Mouse (Mus musculus): ENCODE measurements at regions not wholly inside any gene's neighbourhood (a gene's known extent, or its start where the extent isn't known, plus 50 kb on each side); places are given as distances from the start of the nearest gene placed in this dataset.

GRCm38 (mm10) chr5:115790436-115790835 is 54.6 kb upstream of the Cit start:
- peak; percentile 59 to 63 for DNase-seq

Data from B cell, adult 2 months (primary cell).